Mouse (Mus musculus): ENCODE data around the gene Stxbp5l. TPM values are rescaled to one million over a fixed set of nuclear protein-coding genes. Genes with fewer than 3 reads are reported as not detected.
"Not testable (repeated sequence)": the region's sequence is repeated elsewhere in the genome, so short reads cannot be mapped to it uniquely, and the experiment has no call there.

Stxbp5l gene
- polyA plus RNA-seq, 1 experiment from 2014 or later, result 0.26 TPM

DNA sequence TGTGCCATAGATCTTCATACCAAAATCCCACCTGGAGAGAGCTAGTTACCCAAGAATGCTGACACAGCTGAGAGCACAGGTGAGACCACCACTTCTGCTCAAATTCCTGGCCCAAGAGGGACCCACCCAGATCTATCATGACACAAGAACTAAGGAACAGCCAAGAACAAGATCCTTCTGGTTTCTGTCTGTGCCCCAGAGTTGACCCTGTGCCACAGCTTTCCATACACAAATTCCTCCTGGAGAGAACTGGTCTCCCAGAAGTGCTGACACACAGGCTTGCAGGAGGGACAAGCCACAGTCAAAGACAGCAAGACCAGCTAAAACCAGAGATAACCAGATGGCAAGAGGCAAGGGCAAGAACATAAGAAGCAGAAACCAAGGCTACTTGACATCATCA, 43.3 kb downstream of the Stxbp5l start:
- H3K36me3 ChIP-seq (ENCODE audit: control insufficient read depth, insufficient read depth, low read length); ATAC-seq (replicated peaks; ENCODE audit: low FRiP score); H3K9ac ChIP-seq (ENCODE audit: low read depth, low read length); H3K4me1 ChIP-seq (replicated peaks; ENCODE audit: control insufficient read depth, insufficient read depth, low read length); H3K9me3 ChIP-seq (ENCODE audit: control insufficient read depth, low read length); DNase-seq (ENCODE audit: low spot score); H3K27me3 ChIP-seq (replicated peaks; ENCODE audit: control insufficient read depth, insufficient read depth, low read length); H3K4me3 ChIP-seq (ENCODE audit: low read depth, low read length); H3K4me2 ChIP-seq; H3K27ac ChIP-seq (ENCODE audit: low read depth, low read length): not testable (repeated sequence)

GRCm38 (mm10) chr16:37338177-37338576, 46.6 kb downstream of the Stxbp5l start:
- Histone ChIP-seq H3K4me2 (no peak overlapping the region), H3K9ac (ENCODE audit: low read depth, low read length) (no peak overlapping the region), H3K27me3 (replicated peaks; ENCODE audit: control insufficient read depth, insufficient read depth, low read length) (no peaks in the 10 kb centered on the region), H3K27ac (ENCODE audit: low read depth, low read length) (no peak overlapping the region), H3K4me3 (ENCODE audit: low read depth, low read length) (no peak overlapping the region), H3K9me3 (ENCODE audit: control insufficient read depth, low read length) (no peaks in the 10 kb centered on the region), H3K4me1 (replicated peaks; ENCODE audit: control insufficient read depth, insufficient read depth, low read length) (no peaks in the 10 kb centered on the region), H3K36me3 (ENCODE audit: control insufficient read depth, insufficient read depth, low read length) (no peaks in the 10 kb centered on the region)
- no peak for ATAC-seq (replicated peaks; ENCODE audit: low FRiP score)
- 92% methylated on average over 1 of the region's 1 CpGs for WGBS
- no peak for DNase-seq (ENCODE audit: low spot score)

DNA sequence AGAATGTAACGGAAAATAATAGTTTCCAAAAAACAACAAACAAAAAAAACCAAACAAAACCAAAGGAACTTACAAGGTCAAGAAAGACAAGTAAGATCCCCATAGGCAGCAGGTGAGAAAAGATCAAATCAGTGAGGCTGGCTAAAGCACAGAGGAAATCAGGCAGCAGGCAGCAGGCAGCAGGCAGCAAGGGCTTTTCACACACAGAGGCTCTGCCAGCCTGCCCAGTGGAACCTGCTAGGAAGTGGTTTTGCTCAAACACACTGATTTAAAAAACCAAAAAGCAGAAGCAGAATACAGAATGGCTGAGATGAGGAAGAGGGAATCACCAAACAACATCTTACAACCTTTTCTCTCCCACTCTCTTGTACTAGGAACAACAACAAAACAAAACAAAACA, 47.2 kb downstream of the Stxbp5l start:
- ATAC-seq (replicated peaks; ENCODE audit: low FRiP score) (no peak), DNase-seq (ENCODE audit: low spot score) (no peak)
- Histone ChIP-seq H3K9me3 (ENCODE audit: control insufficient read depth, low read length) (no peaks in the 10 kb centered on the region), H3K36me3 (ENCODE audit: control insufficient read depth, insufficient read depth, low read length) (no peaks in the 10 kb centered on the region), H3K27ac (ENCODE audit: low read depth, low read length) (no peak overlapping the region), H3K4me1 (replicated peaks; ENCODE audit: control insufficient read depth, insufficient read depth, low read length) (no peaks in the 10 kb centered on the region), H3K4me3 (ENCODE audit: low read depth, low read length) (no peak overlapping the region), H3K4me2 (no peak overlapping the region), H3K9ac (ENCODE audit: low read depth, low read length) (no peak overlapping the region), H3K27me3 (replicated peaks; ENCODE audit: control insufficient read depth, insufficient read depth, low read length) (no peaks in the 10 kb centered on the region)
- 79% methylated on average over 1 of the region's 1 CpGs for WGBS

DNA sequence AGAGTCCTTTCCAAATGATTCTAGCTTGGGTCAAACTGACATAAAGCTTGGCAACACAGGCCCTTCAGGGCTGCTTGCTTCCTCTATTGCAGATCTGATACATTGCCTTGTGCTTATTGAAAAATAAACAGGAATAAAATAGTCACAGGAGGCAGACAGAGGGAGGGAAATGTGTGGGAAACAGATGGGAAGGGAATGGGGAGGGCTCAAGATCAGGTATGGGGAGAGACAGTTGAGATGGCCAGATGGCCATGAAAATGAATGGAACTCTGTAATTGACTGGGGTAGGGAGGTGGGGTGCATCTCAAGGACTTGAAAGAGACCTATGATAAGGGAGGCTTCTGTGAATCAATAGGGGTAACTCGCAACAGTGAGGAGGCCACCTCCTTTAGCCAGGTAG, 80.3 kb downstream of the Stxbp5l start:
- no peak overlapping the region for H3K4me2 ChIP-seq
- H3K27ac ChIP-seq (ENCODE audit: low read depth, low read length), result no peak overlapping the region
- no peaks in the 10 kb centered on the region for H3K9me3 ChIP-seq (ENCODE audit: control insufficient read depth, low read length)
- DNase-seq (ENCODE audit: low spot score) (no peak), ATAC-seq (replicated peaks; ENCODE audit: low FRiP score) (no peak)
- H3K4me1 ChIP-seq (replicated peaks; ENCODE audit: control insufficient read depth, insufficient read depth, low read length), result no peaks in the 10 kb centered on the region
- no peaks in the 10 kb centered on the region for H3K36me3 ChIP-seq (ENCODE audit: control insufficient read depth, insufficient read depth, low read length)
- H3K4me3 ChIP-seq (ENCODE audit: low read depth, low read length), result no peak overlapping the region
- 94% methylated on average over 1 of the region's 1 CpGs for WGBS
- H3K9ac ChIP-seq (ENCODE audit: low read depth, low read length), result no peak overlapping the region
- no peaks in the 10 kb centered on the region for H3K27me3 ChIP-seq (replicated peaks; ENCODE audit: control insufficient read depth, insufficient read depth, low read length)

- 63% methylated on average over 1 of the region's 1 CpGs for WGBS
- no peak for ATAC-seq (replicated peaks; ENCODE audit: low FRiP score)
- Histone ChIP-seq H3K27ac (ENCODE audit: low read depth, low read length) (no peak overlapping the region), H3K4me3 (ENCODE audit: low read depth, low read length) (no peak overlapping the region), H3K9me3 (ENCODE audit: control insufficient read depth, low read length) (no peaks in the 10 kb centered on the region), H3K27me3 (replicated peaks; ENCODE audit: control insufficient read depth, insufficient read depth, low read length) (no peaks in the 10 kb centered on the region), H3K36me3 (ENCODE audit: control insufficient read depth, insufficient read depth, low read length) (no peaks in the 10 kb centered on the region), H3K9ac (ENCODE audit: low read depth, low read length) (no peak overlapping the region), H3K4me1 (replicated peaks; ENCODE audit: control insufficient read depth, insufficient read depth, low read length) (no peaks in the 10 kb centered on the region), H3K4me2 (no peak overlapping the region)
- no peak for DNase-seq (ENCODE audit: low spot score)
These were observed 92.2 kb downstream of the Stxbp5l start for GRCm38 (mm10) chr16:37292593-37292992.

DNA sequence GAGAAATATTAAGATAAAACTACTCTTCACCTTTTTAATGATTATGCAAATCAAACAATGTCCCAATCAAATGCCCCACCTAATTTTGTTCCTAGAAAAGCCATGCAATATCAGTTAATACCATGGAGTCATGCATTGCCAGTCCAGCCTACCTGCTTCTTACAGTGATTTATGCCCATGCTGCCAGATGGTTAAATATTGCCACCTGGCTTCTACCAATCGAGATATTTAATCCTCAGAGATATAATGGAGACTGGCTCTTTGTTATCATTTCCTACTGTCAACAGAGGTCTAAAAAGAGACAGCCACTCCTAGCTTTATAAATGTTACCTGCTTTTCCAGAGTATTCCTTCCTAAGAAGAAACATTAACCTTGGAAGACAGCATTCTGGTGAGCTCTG, 104.6 kb downstream of the Stxbp5l start:
- no peak for DNase-seq (ENCODE audit: low spot score)
- no peaks in the 10 kb centered on the region for H3K36me3 ChIP-seq (ENCODE audit: control insufficient read depth, insufficient read depth, low read length)
- no peak overlapping the region for H3K9ac ChIP-seq (ENCODE audit: low read depth, low read length)
- no peak overlapping the region for H3K27ac ChIP-seq (ENCODE audit: low read depth, low read length)
- 51% methylated on average over 1 of the region's 1 CpGs for WGBS
- no peak for ATAC-seq (replicated peaks; ENCODE audit: low FRiP score)
- no peaks in the 10 kb centered on the region for H3K4me1 ChIP-seq (replicated peaks; ENCODE audit: control insufficient read depth, insufficient read depth, low read length)
- no peak overlapping the region for H3K4me2 ChIP-seq
- H3K9me3 ChIP-seq (ENCODE audit: control insufficient read depth, low read length), result no peaks in the 10 kb centered on the region
- H3K27me3 ChIP-seq (replicated peaks; ENCODE audit: control insufficient read depth, insufficient read depth, low read length), result no peaks in the 10 kb centered on the region
- no peak overlapping the region for H3K4me3 ChIP-seq (ENCODE audit: low read depth, low read length)

- H3K27me3 ChIP-seq (replicated peaks; ENCODE audit: control insufficient read depth, insufficient read depth, low read length), result no peaks in the 10 kb centered on the region
- no peak for DNase-seq (ENCODE audit: low spot score)
- H3K4me3 ChIP-seq (ENCODE audit: low read depth, low read length), result no peak overlapping the region
- ATAC-seq (replicated peaks; ENCODE audit: low FRiP score), result no peak
- H3K36me3 ChIP-seq (ENCODE audit: control insufficient read depth, insufficient read depth, low read length), result no peaks in the 10 kb centered on the region
- H3K4me2 ChIP-seq, result no peak overlapping the region
- H3K27ac ChIP-seq (ENCODE audit: low read depth, low read length), result no peak overlapping the region
- H3K9ac ChIP-seq (ENCODE audit: low read depth, low read length), result no peak overlapping the region
- H3K4me1 ChIP-seq (replicated peaks; ENCODE audit: control insufficient read depth, insufficient read depth, low read length), result no peaks in the 10 kb centered on the region
- H3K9me3 ChIP-seq (ENCODE audit: control insufficient read depth, low read length), result no peaks in the 10 kb centered on the region
These were observed 111.1 kb downstream of the Stxbp5l start for GRCm38 (mm10) chr16:37273681-37274080.

- no peak for ATAC-seq (replicated peaks; ENCODE audit: low FRiP score)
- 59% methylated on average over 3 of the region's 3 CpGs for WGBS
- H3K36me3 ChIP-seq (ENCODE audit: control insufficient read depth, insufficient read depth, low read length), result no peaks in the 10 kb centered on the region
These were observed 123.1 kb downstream of the Stxbp5l start for GRCm38 (mm10) chr16:37261678-37262077.

GRCm38 (mm10) chr16:37219151-37219550, 165.6 kb downstream of the Stxbp5l start:
- Histone ChIP-seq H3K27ac (ENCODE audit: low read depth, low read length) (no peak overlapping the region), H3K4me1 (replicated peaks; ENCODE audit: control insufficient read depth, insufficient read depth, low read length) (no peaks in the 10 kb centered on the region), H3K9ac (ENCODE audit: low read depth, low read length) (no peak overlapping the region), H3K9me3 (ENCODE audit: control insufficient read depth, low read length) (no peaks in the 10 kb centered on the region), H3K36me3 (ENCODE audit: control insufficient read depth, insufficient read depth, low read length) (no peaks in the 10 kb centered on the region), H3K4me2 (no peak overlapping the region), H3K27me3 (replicated peaks; ENCODE audit: control insufficient read depth, insufficient read depth, low read length) (no peaks in the 10 kb centered on the region), H3K4me3 (ENCODE audit: low read depth, low read length) (no peak overlapping the region)
- 84% methylated on average over 1 of the region's 1 CpGs for WGBS
- ATAC-seq (replicated peaks; ENCODE audit: low FRiP score) (no peak), DNase-seq (ENCODE audit: low spot score) (no peak)

More at GRCm38 (mm10) chr16:37261678-37262077, 123.1 kb downstream of the Stxbp5l start:
- H3K4me3 ChIP-seq (ENCODE audit: low read depth, low read length), result no peak overlapping the region
- no peak overlapping the region for H3K4me2 ChIP-seq
- H3K27me3 ChIP-seq (replicated peaks; ENCODE audit: control insufficient read depth, insufficient read depth, low read length), result no peaks in the 10 kb centered on the region
- H3K27ac ChIP-seq (ENCODE audit: low read depth, low read length), result no peak overlapping the region
- DNase-seq (ENCODE audit: low spot score), result no peak
- H3K9me3 ChIP-seq (ENCODE audit: control insufficient read depth, low read length), result no peaks in the 10 kb centered on the region
- H3K9ac ChIP-seq (ENCODE audit: low read depth, low read length), result no peak overlapping the region
- no peaks in the 10 kb centered on the region for H3K4me1 ChIP-seq (replicated peaks; ENCODE audit: control insufficient read depth, insufficient read depth, low read length)
